Mouse (Mus musculus): Measurements from ENCODE around the gene Immp1l. TPM values are rescaled to one million over a fixed set of nuclear protein-coding genes. Genes with fewer than 3 reads are reported as not detected.

Immp1l gene
- polyA plus RNA-seq, 1 experiment from 2014 or later = 157 TPM

GRCm38 (mm10) chr2:105953862-105954261, 49.4 kb downstream of the Immp1l start:
- H3K36me3 ChIP-seq (ENCODE audit: insufficient read depth, low read length) = no peaks in the 10 kb centered on the region
- no peak overlapping the region for H3K27ac ChIP-seq
- H3K9me3 ChIP-seq (replicated peaks; ENCODE audit: low read length) = no peaks in the 10 kb centered on the region
- H3K4me2 ChIP-seq (ENCODE audit: low read length) = no peak overlapping the region
- no peak for ATAC-seq (replicated peaks; ENCODE audit: low FRiP score, low read depth)
- H3K4me3 ChIP-seq (replicated peaks; ENCODE audit: low read depth, low read length) = no peak overlapping the region
- H3K9ac ChIP-seq (ENCODE audit: low read depth, low read length) = no peak overlapping the region
- 80% methylated on average over 4 of the region's 4 CpGs for WGBS
- DNase-seq (ENCODE audit: low spot score) = no peak
- no peak for TF ChIP-seq CTCF (IDR thresholded peaks at IDR 0.05; ENCODE audit: low read depth)
- H3K27me3 ChIP-seq (ENCODE audit: insufficient read depth, low read length) = no peaks in the 10 kb centered on the region
- no peaks in the 10 kb centered on the region for H3K4me1 ChIP-seq (replicated peaks; ENCODE audit: insufficient read depth, low read length)

- WGBS = 87% methylated on average over 1 of the region's 1 CpGs
- no peak for DNase-seq (ENCODE audit: low spot score)
- no peaks in the 10 kb centered on the region for H3K4me1 ChIP-seq (replicated peaks; ENCODE audit: insufficient read depth, low read length)
These were observed 59.0 kb downstream of the Immp1l start for GRCm38 (mm10) chr2:105963447-105963846.

GRCm38 (mm10) chr2:105973941-105974340, 69.5 kb downstream of the Immp1l start:
- H3K4me1 ChIP-seq (replicated peaks; ENCODE audit: insufficient read depth, low read length) = no peaks in the 10 kb centered on the region
- H3K9ac ChIP-seq (ENCODE audit: low read depth, low read length) = no peak overlapping the region
- ATAC-seq (replicated peaks; ENCODE audit: low FRiP score, low read depth) (no peak), DNase-seq (ENCODE audit: low spot score) (peak; percentile 7)
- no peaks in the 10 kb centered on the region for H3K27me3 ChIP-seq (ENCODE audit: insufficient read depth, low read length)
- H3K4me3 ChIP-seq (replicated peaks; ENCODE audit: low read depth, low read length) = no peak overlapping the region
- no peak overlapping the region for H3K27ac ChIP-seq
- 18% methylated on average over 2 of the region's 2 CpGs for WGBS
- H3K36me3 ChIP-seq (ENCODE audit: insufficient read depth, low read length) = peaks cover 4% of the 10 kb centered on the region; the same call in 1 of the 2 replicates
- TF ChIP-seq CTCF (IDR thresholded peaks at IDR 0.05; ENCODE audit: low read depth) = no peak
- no peak overlapping the region for H3K4me2 ChIP-seq (ENCODE audit: low read length)
- no peaks in the 10 kb centered on the region for H3K9me3 ChIP-seq (replicated peaks; ENCODE audit: low read length)

More at GRCm38 (mm10) chr2:105963447-105963846, 59.0 kb downstream of the Immp1l start:
- no peaks in the 10 kb centered on the region for H3K36me3 ChIP-seq (ENCODE audit: insufficient read depth, low read length)
- H3K27me3 ChIP-seq (ENCODE audit: insufficient read depth, low read length) = no peaks in the 10 kb centered on the region
- TF ChIP-seq CTCF (IDR thresholded peaks at IDR 0.05; ENCODE audit: low read depth) = no peak
- ATAC-seq (replicated peaks; ENCODE audit: low FRiP score, low read depth) = no peak
- H3K9ac ChIP-seq (ENCODE audit: low read depth, low read length) = no peak overlapping the region
- H3K4me3 ChIP-seq (replicated peaks; ENCODE audit: low read depth, low read length) = no peak overlapping the region
- H3K27ac ChIP-seq = no peak overlapping the region
- H3K4me2 ChIP-seq (ENCODE audit: low read length) = no peak overlapping the region
- H3K9me3 ChIP-seq (replicated peaks; ENCODE audit: low read length) = no peaks in the 10 kb centered on the region

GRCm38 (mm10) chr2:105978065-105978464, 73.6 kb downstream of the Immp1l start:
- ATAC-seq (replicated peaks; ENCODE audit: low FRiP score, low read depth) (no peak), DNase-seq (ENCODE audit: low spot score) (no peak)
- H3K27me3 ChIP-seq (ENCODE audit: insufficient read depth, low read length) = no peaks in the 10 kb centered on the region
- no peaks in the 10 kb centered on the region for H3K36me3 ChIP-seq (ENCODE audit: insufficient read depth, low read length)
- H3K4me3 ChIP-seq (replicated peaks; ENCODE audit: low read depth, low read length) = no peak overlapping the region
- TF ChIP-seq CTCF (IDR thresholded peaks at IDR 0.05; ENCODE audit: low read depth) = no peak
- H3K9ac ChIP-seq (ENCODE audit: low read depth, low read length) = no peak overlapping the region
- H3K4me2 ChIP-seq (ENCODE audit: low read length) = no peak overlapping the region
- H3K27ac ChIP-seq = no peak overlapping the region
- no peaks in the 10 kb centered on the region for H3K9me3 ChIP-seq (replicated peaks; ENCODE audit: low read length)
- no peaks in the 10 kb centered on the region for H3K4me1 ChIP-seq (replicated peaks; ENCODE audit: insufficient read depth, low read length)
- 97% methylated on average over 2 of the region's 2 CpGs for WGBS

- Histone ChIP-seq H3K9ac (ENCODE audit: low read depth, low read length) (no peak overlapping the region), H3K4me2 (ENCODE audit: low read length) (no peak overlapping the region), H3K27ac (no peak overlapping the region), H3K36me3 (ENCODE audit: insufficient read depth, low read length) (no peaks in the 10 kb centered on the region), H3K4me1 (replicated peaks; ENCODE audit: insufficient read depth, low read length) (no peaks in the 10 kb centered on the region), H3K9me3 (replicated peaks; ENCODE audit: low read length) (no peaks in the 10 kb centered on the region), H3K27me3 (ENCODE audit: insufficient read depth, low read length) (no peaks in the 10 kb centered on the region), H3K4me3 (replicated peaks; ENCODE audit: low read depth, low read length) (no peak overlapping the region)
- no peak for TF ChIP-seq CTCF (IDR thresholded peaks at IDR 0.05; ENCODE audit: low read depth)
- ATAC-seq (replicated peaks; ENCODE audit: low FRiP score, low read depth) (no peak), DNase-seq (ENCODE audit: low spot score) (no peak)
- WGBS = 90% methylated on average over 7 of the region's 7 CpGs
These were observed 80.8 kb downstream of the Immp1l start for GRCm38 (mm10) chr2:105985206-105985605.

- Histone ChIP-seq H3K4me3 (replicated peaks; ENCODE audit: low read depth, low read length) (no peak overlapping the region), H3K4me2 (ENCODE audit: low read length) (no peak overlapping the region), H3K36me3 (ENCODE audit: insufficient read depth, low read length) (no peaks in the 10 kb centered on the region), H3K4me1 (replicated peaks; ENCODE audit: insufficient read depth, low read length) (no peaks in the 10 kb centered on the region), H3K27me3 (ENCODE audit: insufficient read depth, low read length) (no peaks in the 10 kb centered on the region), H3K9ac (ENCODE audit: low read depth, low read length) (no peak overlapping the region), H3K27ac (no peak overlapping the region), H3K9me3 (replicated peaks; ENCODE audit: low read length) (no peaks in the 10 kb centered on the region)
- no peak for DNase-seq (ENCODE audit: low spot score)
- TF ChIP-seq CTCF (IDR thresholded peaks at IDR 0.05; ENCODE audit: low read depth) = no peak
- WGBS = 55% methylated on average over 1 of the region's 1 CpGs
- ATAC-seq (replicated peaks; ENCODE audit: low FRiP score, low read depth) = no peak
These were observed 82.7 kb downstream of the Immp1l start for GRCm38 (mm10) chr2:105987131-105987530.

- H3K27ac ChIP-seq = no peak overlapping the region
- no peaks in the 10 kb centered on the region for H3K9me3 ChIP-seq (replicated peaks; ENCODE audit: low read length)
- H3K4me1 ChIP-seq (replicated peaks; ENCODE audit: insufficient read depth, low read length) = no peaks in the 10 kb centered on the region
- no peaks in the 10 kb centered on the region for H3K36me3 ChIP-seq (ENCODE audit: insufficient read depth, low read length)
- DNase-seq (ENCODE audit: low spot score) = peak; percentile 4
- WGBS = 32% methylated on average over 2 of the region's 2 CpGs
- H3K4me2 ChIP-seq (ENCODE audit: low read length) = no peak overlapping the region
- no peaks in the 10 kb centered on the region for H3K27me3 ChIP-seq (ENCODE audit: insufficient read depth, low read length)
- ATAC-seq (replicated peaks; ENCODE audit: low FRiP score, low read depth) = no peak
- peak; percentile 48 for TF ChIP-seq CTCF (IDR thresholded peaks at IDR 0.05; ENCODE audit: low read depth)
- H3K4me3 ChIP-seq (replicated peaks; ENCODE audit: low read depth, low read length) = no peak overlapping the region
- H3K9ac ChIP-seq (ENCODE audit: low read depth, low read length) = no peak overlapping the region
These were observed 83.6 kb downstream of the Immp1l start for GRCm38 (mm10) chr2:105987999-105988398.
